Mouse (Mus musculus) neural tube, embryonic 14.5 days (tissue): ENCODE results near the gene Ptpn13. TPM values are rescaled to one million over a fixed set of nuclear protein-coding genes. Genes with fewer than 3 reads are reported as not detected.

Experiments used
- ATAC-seq: fragments of 200-750 bp; cut with Nextera tagmentation; 2 replicates; pipeline ENCODE4 v1.8.0; 2017; ENCODE audit warnings: low read depth, mild to moderate bottlenecking, moderate TSS enrichment, moderate library complexity
- H3K27ac ChIP-seq: fragments of 300-500 bp; sonication (generic); 2 replicates; pipeline ENCODE4 v1.5.1; 2014; ENCODE audit warnings: low read depth, mild to moderate bottlenecking, control low read depth, low read length, moderate library complexity, mixed read lengths
- H3K27me3 ChIP-seq: fragments of 300-500 bp; sonication (generic); 2 replicates; pipeline ENCODE4 v1.6.1; 2014; ENCODE audit warnings: low read length; ENCODE audit not compliant: control insufficient read depth, insufficient read depth
- H3K36me3 ChIP-seq: fragments of 300-500 bp; sonication (generic); 2 replicates; pipeline ENCODE4 v1.6.1; 2014; ENCODE audit warnings: low read length, mixed read lengths; ENCODE audit not compliant: control insufficient read depth, insufficient read depth
- H3K4me1 ChIP-seq: fragments of 300-500 bp; sonication (generic); 2 replicates; pipeline ENCODE4 v1.6.1; 2014; ENCODE audit warnings: low read length; ENCODE audit not compliant: control insufficient read depth, insufficient read depth
- H3K4me2 ChIP-seq: fragments of 300-500 bp; sonication (generic); 2 replicates; pipeline ENCODE4 v1.6.1; 2014; ENCODE audit warnings: mild to moderate bottlenecking, low read depth, low read length, control low read depth
- H3K4me3 ChIP-seq: fragments of 300-500 bp; sonication (generic); 2 replicates; pipeline ENCODE4 v1.5.1; 2014; ENCODE audit warnings: low read depth, low read length, control low read depth, mixed read lengths
- H3K9ac ChIP-seq: fragments of 300-500 bp; sonication (generic); replicated peaks from 2 replicates; pipeline ENCODE4 v1.6.1; 2014; ENCODE audit warnings: low read depth, mild to moderate bottlenecking, control low read depth, low read length, mixed read lengths
- H3K9me3 ChIP-seq: fragments of 300-500 bp; sonication (generic); 2 replicates; pipeline ENCODE4 v1.6.1; 2016; ENCODE audit warnings: low read length; ENCODE audit not compliant: control insufficient read depth
- WGBS: fragments of 180-500 bp; shearing (Covaris S2); extraction: QIAGEN DNeasy Blood & Tissue Kit; methylation state at CpG from one replicate; pipeline ENCODE4 v1.1.7; 2014; 5-methylcytosine and 5-hydroxymethylcytosine counted together
- polyA plus RNA-seq: library from polyadenylated mRNA; unstranded; fragments of >200 nt; fragmentation: Nextera tagmentation; extraction: Ambion mirVana; gene quantifications from 2 replicates; pipeline ENCODE4 v1.2.1, GENCODE M21; 2014

The Ptpn13 gene
- polyA plus RNA-seq, 1 experiment from 2014 or later = 4.1 TPM

DNA sequence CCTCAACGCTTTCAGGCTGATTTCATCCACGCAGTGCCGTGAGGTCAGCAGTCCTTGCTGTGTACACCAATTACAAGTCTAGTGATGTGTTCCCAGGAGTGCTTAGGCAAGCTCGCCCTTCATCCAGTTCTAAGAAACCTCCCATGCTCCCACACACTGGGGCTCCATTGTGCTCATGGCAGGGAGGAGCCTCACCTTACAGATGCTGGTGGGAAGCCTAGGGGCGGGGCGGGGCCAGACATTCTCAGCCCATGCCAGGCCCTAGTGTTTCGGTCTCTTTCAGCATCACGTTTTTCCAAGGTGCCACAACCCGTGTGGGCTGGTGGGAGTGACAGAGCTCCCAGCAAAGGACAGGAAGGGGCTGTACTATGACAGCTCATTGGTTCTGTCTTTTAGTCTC is 192.2 kb downstream of the Ptpn13 start:
- no peaks in the 10 kb centered on the region for H3K9me3 ChIP-seq
- no peaks in the 10 kb centered on the region for H3K36me3 ChIP-seq
- no peaks in the 10 kb centered on the region for H3K4me1 ChIP-seq
- no peak overlapping the region for H3K27ac ChIP-seq
- no peak overlapping the region for H3K4me2 ChIP-seq
- H3K27me3 ChIP-seq = no peaks in the 10 kb centered on the region
- 71% methylated on average over 9 of the region's 9 CpGs for WGBS
- ATAC-seq = no peak
- H3K4me3 ChIP-seq = no peak overlapping the region
- H3K9ac ChIP-seq = no peak overlapping the region

DNA sequence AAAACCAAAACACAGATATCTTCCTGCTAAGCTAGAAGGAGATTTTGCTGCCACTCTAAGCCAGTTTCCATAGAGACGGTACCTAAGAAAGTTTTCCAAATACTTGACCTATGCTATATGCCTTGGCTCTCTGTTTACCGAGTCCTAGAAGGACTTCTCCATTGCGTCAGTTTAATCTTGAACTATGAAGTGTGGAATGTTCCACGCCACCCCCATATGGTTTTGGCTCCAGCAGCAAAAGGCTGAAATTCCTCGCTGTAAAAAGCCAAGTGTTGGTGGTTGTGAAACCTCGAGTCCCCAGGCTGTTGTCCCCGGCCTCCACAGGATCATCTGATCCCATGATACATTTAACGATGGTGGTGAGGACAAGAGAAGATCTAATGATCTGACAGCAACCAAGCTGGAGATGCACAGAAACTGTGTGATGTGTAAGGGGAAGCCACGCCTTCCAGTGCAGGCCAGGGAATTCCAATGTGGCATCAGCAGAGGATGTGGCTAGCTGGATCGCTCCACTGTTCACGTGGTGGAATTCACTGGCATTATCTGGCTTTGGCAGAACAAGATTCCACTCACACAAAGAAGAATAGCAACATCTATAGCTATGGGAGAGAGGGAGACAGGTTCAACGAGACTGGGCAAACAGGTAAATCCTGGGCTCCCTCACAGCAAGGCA is 195.4 kb downstream of the Ptpn13 start:
- Histone ChIP-seq H3K4me2 (no peak overlapping the region), H3K27me3 (no peaks in the 10 kb centered on the region), H3K36me3 (no peaks in the 10 kb centered on the region), H3K9ac (no peak overlapping the region), H3K4me3 (no peak overlapping the region), H3K4me1 (no peaks in the 10 kb centered on the region), H3K9me3 (no peaks in the 10 kb centered on the region), H3K27ac (no peak overlapping the region)
- ATAC-seq = no peak
- WGBS = 86% methylated on average over 12 of the region's 12 CpGs

DNA sequence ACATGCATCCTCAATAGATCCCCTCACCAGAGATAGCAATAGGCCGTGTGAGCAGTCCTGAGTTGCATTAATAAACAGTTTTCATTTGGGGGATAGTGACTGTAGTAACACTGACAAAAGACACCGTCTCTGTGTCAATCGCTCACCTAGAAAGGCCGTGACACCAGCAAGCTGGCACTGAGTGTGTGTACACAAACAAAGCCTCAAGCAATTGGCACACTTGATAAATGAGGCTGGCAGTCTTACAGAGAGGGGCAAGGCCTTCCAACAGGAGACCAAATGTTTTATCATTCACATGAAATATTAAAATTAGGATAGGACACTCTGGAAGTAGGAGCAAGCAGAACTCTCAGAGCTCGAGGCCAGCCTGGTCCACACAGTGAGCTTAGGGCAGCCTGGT is 197.3 kb downstream of the Ptpn13 start:
- Histone ChIP-seq H3K36me3 (no peaks in the 10 kb centered on the region), H3K27me3 (no peaks in the 10 kb centered on the region), H3K9ac (no peak overlapping the region), H3K4me2 (no peak overlapping the region), H3K9me3 (no peaks in the 10 kb centered on the region), H3K4me3 (no peak overlapping the region), H3K27ac (no peak overlapping the region), H3K4me1 (no peaks in the 10 kb centered on the region)
- 82% methylated on average over 5 of the region's 5 CpGs for WGBS
- no peak for ATAC-seq

DNA sequence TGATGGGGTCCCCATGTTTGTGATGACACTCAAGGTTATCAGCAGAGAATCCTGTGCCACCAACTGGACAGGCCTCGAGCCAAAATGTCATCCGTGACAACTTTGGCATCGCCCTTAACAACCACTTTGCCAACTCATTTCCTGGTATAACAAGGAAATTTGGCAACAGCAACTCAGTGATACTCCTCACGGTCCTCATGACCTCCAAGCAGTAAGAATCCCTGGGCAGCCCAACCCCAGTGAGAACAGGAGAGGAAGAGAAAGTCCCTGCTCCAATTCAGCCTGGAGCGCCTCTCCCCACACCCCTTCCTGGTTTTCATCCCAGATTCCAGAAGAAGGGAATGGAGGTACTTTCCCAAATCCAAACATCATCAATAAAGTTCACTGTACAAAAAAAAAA is 199.8 kb downstream of the Ptpn13 start:
- no peak overlapping the region for H3K4me3 ChIP-seq
- H3K4me2 ChIP-seq = no peak overlapping the region
- no peak overlapping the region for H3K9ac ChIP-seq
- no peaks in the 10 kb centered on the region for H3K9me3 ChIP-seq
- H3K4me1 ChIP-seq = no peaks in the 10 kb centered on the region
- no peak for ATAC-seq
- 90% methylated on average over 5 of the region's 5 CpGs for WGBS
- no peaks in the 10 kb centered on the region for H3K27me3 ChIP-seq
- H3K36me3 ChIP-seq = no peaks in the 10 kb centered on the region
- H3K27ac ChIP-seq = no peak overlapping the region

DNA sequence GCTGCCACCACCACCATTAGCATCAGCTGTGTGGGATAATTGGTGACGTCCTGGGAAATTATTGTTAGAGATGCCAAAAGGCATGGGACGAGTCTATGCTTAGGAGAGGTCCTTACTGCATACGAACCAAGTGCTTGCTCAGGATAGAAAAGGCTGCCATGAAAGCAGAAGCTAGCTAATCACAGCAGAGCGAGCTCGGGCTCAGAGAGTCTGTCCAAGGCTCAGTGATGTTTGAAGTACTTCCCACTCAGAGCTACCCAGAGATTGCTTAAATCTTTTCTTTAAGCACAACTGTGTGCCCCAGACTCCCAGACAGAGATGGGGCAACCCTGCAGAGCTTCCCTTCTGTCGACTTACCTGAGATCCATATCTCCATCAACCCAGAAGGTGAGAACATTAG is 203.5 kb downstream of the Ptpn13 start:
- Histone ChIP-seq H3K27ac (no peak overlapping the region), H3K9ac (no peak overlapping the region), H3K9me3 (no peaks in the 10 kb centered on the region), H3K4me3 (no peak overlapping the region), H3K27me3 (no peaks in the 10 kb centered on the region), H3K4me1 (no peaks in the 10 kb centered on the region), H3K4me2 (no peak overlapping the region), H3K36me3 (no peaks in the 10 kb centered on the region)
- ATAC-seq = no peak
- WGBS = 92% methylated on average over 6 of the region's 6 CpGs

DNA sequence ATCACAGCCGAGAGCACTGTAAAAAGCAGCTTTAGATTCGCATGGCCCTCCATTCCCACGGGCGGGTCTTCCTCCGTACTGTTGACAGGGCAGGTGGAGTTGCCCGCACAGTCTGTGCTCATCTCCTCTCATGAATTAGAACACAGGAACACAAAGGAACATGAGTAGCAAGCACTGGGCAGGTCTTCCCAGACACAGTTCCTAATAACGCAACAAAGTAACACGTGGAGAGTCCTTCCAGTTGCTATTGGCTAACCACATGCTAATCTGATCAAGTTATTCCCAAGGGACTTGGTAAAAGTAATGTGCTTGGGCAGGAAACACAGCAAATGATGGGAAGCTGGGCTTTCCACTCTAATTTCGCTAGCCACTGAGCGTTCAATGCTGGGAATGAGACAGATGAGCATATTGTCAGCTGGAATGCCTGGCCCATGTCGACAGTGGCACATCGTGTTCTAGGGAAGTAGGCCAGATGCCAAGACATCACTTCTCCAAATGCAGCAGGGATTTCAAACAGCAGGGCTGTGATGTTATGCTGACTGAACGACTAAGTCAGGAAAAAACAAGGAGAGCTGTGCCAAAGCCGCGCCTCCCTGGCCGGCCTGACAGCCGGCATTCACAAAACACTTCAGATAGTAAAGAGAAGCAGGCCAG is 204.2 kb downstream of the Ptpn13 start, which contains the start of gene Slc10a6:
Gene Slc10a6, minus strand, starts transcription at position 293 of the 654 bp plus-strand sequence.
- Histone ChIP-seq H3K27ac (0 out of 2 replicates have a peak within 1 kb of the TSS, but pooled peaks have one; percentile 4), H3K9me3 (no peaks in the 10 kb centered on the region), H3K4me3 (no peak within 1 kb of the TSS), H3K4me2 (no peak within 1 kb of the TSS), H3K27me3 (no peaks in the 10 kb centered on the region), H3K4me1 (no peaks in the 10 kb centered on the region), H3K9ac (no peak within 1 kb of the TSS), H3K36me3 (no peaks in the 10 kb centered on the region)
- ATAC-seq = peak; percentile 84
- WGBS = 56% methylated on average over 17 of the region's 17 CpGs

DNA sequence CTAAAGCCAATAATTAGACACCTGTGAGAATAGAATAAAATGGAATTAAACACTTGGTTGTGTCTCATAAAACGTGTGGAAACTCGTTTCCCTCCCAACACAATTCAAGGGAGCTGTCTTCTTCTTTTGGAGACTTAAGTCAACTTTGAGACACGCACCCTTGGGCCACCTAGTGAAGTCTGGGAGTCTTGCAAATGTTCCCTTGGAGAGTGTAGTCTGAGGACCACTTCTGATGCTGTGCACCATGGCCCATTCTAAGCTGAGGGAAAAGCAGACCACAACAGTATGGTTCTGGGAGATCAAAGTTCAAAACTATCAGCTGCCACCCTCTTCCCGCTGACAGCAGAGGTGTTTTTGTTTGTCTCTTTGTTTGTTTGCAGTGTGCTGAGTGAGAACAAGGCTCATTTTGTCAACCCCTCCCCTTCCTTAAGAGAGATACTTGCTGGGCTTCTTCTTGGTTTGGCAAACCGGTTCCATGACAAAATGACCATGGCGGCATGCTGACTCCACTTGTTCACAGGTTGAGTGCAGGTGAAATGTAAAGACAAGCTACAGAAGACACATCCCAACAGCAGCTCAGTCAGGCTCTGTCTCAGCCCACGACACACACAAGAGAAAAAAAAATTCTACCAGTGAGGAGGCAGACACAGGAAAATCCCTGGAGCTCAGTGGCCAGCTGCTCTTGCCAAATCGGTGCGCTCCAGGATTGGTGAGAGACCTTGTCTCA is 205.0 kb downstream of the Ptpn13 start:
- Histone ChIP-seq H3K27me3 (no peaks in the 10 kb centered on the region), H3K4me1 (no peaks in the 10 kb centered on the region), H3K9ac (no peak overlapping the region), H3K4me3 (no peak overlapping the region), H3K4me2 (no peak overlapping the region), H3K9me3 (no peaks in the 10 kb centered on the region), H3K27ac (no peak overlapping the region), H3K36me3 (no peaks in the 10 kb centered on the region)
- 78% methylated on average over 9 of the region's 9 CpGs for WGBS
- ATAC-seq = no peak

DNA sequence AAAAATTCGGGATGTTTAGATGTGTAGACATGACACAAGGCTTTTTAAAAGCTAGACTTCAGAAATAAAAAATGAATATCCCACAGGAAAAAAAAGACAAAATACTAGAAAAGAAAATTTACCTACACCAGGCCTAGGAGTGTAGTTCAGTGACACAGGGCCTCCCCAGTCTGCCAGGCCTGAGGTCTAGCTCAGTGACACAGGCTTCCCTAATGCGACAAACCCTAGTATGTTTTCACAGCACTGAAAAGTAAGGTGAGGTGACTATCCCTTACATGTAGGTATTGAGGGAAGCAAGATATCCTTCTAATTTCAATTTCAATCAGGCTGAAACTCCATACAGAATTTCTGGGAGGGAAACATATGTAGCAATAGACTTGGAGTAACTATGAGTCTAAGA is 212.2 kb downstream of the Ptpn13 start:
- Histone ChIP-seq H3K4me2 (no peak overlapping the region), H3K36me3 (no peaks in the 10 kb centered on the region), H3K9ac (no peak overlapping the region), H3K4me1 (no peaks in the 10 kb centered on the region), H3K27ac (no peak overlapping the region), H3K9me3 (no peaks in the 10 kb centered on the region), H3K27me3 (no peaks in the 10 kb centered on the region), H3K4me3 (no peak overlapping the region)
- 95% methylated on average over 2 of the region's 2 CpGs for WGBS
- no peak for ATAC-seq

DNA sequence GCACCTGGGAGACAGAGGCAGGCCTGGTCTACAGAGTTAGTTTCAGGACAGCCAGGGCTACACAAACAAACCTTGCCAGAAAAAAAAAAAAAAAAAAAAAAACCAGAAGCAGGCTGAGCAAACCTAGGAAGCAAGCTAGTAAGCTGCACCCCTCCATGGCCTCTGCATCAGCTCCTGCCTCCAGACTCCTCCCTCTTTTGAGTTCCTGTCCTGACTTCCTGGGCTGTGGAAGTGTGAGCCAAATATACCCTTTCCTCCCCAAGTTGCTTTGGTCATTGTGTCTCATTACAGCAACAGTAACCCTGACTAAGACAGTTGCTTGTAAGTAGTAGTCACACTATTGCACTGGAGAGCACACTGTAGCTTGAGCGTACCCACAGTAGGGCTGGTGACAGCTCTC is 219.2 kb downstream of the Ptpn13 start:
- H3K27me3 ChIP-seq = no peaks in the 10 kb centered on the region
- no peak overlapping the region for H3K4me2 ChIP-seq
- no peak overlapping the region for H3K27ac ChIP-seq
- no peak overlapping the region for H3K9ac ChIP-seq
- no peaks in the 10 kb centered on the region for H3K36me3 ChIP-seq
- no peak overlapping the region for H3K4me3 ChIP-seq
- ATAC-seq = no peak
- WGBS = 100% methylated on average over 1 of the region's 1 CpGs
- no peaks in the 10 kb centered on the region for H3K4me1 ChIP-seq
- no peaks in the 10 kb centered on the region for H3K9me3 ChIP-seq
